Mouse (Mus musculus) layer of hippocampus, adult 11-12 months (tissue): ENCODE data around the gene Tmf1.

Experiments
- DNase-seq: peaks from one replicate; pipeline ENCODE4 v3.0.0; 2022; ENCODE audit warnings: low spot score

The Tmf1 gene

DNA sequence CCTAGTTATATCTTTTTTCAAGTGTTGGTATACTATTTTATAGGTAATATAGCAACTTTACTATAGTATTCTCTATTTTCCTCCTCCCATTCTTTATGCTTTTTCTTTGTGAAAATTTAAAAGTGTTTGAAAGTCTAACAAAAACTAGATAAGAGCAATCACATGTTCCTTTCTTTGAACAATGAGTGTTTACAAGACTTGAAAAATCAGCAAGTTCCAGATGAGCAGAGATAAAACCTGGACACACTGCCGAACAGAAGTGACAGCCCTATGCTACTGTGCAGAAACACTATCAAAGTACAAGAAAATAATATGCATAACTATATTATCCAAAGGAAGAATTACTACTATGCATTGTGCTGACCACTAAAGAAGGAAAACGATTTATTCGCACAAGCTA, 23.6 kb upstream of the Tmf1 start:
- DNase-seq, result no peak

DNA sequence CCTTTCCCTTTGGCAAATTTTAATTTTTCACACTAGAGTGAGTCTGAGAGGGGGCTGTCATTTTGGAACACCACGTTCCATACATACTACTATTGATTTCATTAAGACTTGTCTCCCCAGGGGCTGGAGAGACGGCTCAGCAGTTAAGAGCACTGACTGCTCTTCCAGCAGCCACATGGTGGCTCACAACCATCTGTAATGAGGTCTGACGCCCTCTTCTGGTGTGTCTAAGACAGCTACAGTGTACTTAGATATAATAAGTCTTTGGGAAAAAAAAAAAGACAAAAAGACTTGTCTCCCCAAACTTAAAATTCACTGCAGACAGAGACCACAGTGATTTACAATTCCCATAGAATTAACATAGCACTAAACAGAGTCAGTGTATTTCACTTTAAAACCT, 21.5 kb upstream of the Tmf1 start:
- no peak for DNase-seq

DNA sequence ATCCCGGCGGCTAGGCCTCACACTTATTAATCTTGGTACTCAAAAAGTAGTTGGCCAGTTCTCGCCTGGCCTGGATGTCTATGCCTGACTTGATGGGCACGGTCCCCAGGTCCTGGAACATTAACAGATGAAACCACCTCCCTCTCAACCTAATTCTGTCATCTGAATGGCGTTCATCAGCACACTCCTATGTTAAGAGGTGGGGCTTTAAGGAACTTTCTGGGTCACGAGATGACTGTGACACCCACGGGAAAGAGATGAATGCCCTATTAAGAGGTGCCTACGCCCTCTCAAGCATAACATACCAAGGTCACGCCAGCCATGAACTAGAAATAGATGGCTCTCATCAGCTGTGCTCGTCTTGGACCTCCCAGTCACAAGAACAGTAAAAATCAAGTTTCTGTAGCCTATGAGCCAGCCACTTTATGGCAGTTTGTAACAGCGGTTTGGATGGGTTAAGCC, 476 bp upstream of the Tmf1 start:
- DNase-seq, result no peak

DNA sequence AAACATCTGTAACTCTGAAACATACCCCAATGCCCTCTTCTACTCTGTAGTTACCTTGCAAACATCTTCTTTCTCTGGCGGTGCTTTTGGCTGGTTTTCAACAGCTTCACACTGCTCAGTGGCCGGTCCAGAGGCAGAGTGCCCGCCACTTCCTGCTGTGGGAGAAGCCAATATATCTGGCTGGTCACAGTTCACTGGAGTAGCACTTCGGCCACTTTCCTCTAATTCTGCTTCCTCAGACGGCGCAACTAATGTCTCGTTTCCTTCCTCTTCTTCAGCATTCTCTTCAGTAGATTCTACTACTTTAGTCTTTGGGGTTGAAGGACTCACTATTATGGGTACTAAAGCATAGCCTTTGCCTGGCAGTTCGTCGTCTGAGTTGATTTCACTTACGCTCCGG, 3.2 kb downstream of the Tmf1 start:
- DNase-seq, result no peak

DNA sequence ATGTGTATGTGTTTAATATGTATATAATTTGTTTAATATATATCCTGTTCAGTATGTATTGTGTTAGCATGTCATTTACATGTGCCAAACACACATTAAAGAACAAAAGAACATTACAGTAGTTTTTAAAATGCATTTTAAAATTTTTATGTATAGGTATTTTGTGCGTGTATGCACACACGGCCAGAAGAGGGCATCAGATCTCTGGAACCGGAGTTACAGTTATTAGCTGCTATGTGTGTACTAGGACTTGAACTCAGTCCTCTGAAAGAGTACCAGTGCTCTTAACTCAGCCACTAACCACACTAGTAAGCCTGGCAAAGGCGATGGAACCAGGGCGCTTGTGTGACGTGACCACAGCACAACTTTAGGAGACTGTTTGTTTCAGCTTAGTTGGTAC, 28.8 kb downstream of the Tmf1 start:
- DNase-seq, result no peak

DNA sequence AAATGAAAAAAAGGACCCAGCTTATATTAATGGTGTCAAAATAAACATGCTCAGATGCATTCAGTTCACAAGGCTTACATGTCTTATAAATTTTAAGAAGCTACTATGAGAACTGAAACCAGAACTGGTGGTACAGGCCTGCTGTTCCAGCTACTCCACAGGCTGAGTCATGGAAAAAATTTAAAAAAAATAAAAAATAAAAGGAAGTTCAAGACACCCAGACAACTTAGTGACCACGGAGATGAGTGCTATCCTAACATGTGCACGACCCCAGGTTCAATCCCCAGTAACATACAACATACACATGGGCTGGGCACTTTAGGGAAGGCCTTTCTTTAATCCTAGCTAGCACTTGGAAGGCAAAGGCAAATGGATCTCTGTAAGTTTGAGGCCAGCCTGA, 29.2 kb downstream of the Tmf1 start:
- no peak for DNase-seq

DNA sequence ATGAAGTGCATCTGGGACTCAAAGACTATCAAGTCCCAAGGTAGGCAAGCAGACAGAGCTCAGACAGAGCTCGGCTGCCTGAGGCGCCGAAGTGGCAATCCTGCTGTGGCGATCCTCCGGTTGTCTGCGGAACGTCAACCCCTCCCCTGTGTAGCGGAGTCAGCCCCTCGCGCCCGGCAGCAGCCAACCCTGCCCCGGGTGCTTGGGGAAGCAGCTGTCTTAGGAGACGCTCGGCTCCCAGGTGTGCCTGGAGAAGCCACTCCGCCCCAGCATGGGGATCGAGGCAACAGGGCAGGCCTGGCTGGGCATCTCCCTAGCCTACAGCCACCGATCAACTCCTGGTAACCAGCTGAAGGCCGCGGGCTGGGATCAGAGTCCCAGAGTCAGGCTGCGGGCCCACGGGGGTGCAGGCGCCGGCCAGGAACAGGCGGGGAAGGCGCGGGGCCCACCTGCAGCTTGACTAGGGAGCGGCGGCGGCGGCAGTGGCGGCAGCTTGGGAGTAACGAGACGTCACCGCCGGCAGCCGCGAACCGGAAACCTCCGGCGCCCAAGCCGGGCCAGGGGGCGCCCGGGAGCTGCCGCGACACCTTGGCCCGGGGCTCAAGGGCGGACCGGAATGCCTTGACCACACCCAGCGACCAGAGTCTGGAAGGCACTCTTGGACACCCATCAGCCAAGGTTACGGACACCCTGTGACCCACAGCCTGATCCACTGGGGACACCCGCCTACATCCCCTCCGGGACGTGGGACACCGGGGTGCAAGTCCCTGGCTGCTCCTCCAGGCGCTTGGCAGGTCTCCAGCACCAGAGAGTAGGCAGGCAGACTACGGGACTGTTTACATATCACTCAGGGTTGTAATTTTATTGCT, 30.3 kb downstream of the Tmf1 start, which contains the start of gene Eogt:
Gene Eogt, minus strand, starts transcription at position 800 of the 869 bp plus-strand sequence.
- DNase-seq, result peak; percentile 65

DNA sequence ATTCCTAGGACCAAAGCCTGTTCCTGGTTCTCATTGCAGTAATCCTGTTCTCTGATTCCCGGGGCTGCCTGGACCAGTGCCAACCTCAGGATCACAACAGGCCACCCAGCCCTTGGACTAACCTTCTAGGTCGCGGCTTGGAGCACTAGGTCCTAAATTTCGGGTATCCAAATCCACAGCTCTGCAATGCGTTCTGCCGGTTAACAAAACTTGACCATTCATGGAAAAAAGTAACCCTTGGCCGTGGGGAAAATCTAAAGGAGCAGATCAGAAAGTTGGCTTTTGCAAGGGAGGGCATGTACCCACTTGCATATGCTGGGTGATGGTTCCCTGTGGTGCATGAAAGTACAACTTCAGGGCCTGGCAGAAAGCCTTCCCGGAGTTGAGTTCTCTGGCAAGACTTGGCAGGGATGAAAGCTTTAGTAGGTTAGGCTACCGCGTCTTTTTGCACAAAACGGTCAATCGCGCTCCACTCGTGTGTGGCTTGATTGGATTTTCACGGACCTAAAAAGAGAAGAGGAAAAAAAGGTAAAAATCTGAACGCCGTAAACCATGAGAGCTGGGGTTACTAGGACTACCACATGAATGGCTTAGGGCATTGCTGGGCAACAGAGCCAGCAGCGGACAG, 31.1 kb downstream of the Tmf1 start:
- DNase-seq, result peak; percentile 30

DNA sequence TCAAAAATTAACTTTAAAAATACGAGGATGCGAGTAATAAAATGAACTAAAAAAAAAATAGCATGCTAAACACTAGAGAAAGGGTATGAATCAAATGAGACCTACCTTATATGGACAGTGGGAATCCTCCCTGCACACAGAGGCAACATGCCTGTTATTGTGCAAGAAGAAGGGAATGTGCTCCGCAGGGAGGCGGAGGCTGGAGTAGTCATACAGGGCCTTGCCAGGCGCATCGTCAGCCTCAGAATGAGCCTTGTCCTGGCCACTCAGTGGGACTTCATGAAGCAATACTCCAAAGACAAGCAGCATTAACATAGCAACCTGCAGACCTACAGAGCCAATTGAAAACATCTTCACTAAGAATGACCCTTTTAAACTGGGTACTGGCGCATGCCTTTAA, 33.8 kb downstream of the Tmf1 start:
- DNase-seq, result no peak

DNA sequence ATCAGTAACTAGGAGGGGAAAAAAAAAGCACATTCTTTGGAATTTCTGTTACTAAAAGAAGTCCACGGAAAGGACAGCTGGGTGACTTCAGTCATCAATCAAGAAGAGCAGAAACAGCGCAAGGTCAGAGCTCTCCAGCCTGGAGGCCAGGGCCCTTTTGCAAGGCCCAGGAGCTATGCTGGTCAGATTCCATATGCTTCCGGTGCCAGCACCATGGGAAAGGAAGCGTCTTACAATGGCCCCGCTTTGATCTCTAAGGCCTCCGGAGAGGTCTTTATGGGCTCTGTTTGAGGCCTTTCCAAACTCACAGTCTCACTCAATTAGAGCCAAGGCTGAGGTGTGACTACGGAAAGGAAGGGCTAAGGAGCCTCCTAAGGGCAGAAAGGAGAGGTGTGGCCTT, 34.6 kb downstream of the Tmf1 start:
- DNase-seq, result no peak

DNA sequence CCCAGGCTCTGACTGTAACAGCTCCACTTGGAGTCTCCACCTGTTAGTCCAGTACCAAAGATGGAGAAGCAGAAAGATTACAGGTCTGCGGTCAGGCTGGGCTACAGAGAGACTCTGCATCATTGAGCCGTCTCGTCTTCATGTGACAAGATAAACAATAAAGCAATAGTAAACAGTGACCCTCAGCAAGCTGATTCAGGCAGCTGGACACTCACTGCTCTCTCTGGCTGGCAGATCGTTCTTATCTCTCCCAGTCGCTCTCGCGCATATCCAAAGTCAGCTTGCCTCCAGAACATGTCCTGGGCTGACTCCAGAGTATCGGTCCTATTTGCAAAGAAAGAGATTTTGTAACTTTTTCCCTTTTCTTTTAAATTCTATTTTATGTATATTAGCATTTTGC, 36.3 kb downstream of the Tmf1 start:
- no peak for DNase-seq

DNA sequence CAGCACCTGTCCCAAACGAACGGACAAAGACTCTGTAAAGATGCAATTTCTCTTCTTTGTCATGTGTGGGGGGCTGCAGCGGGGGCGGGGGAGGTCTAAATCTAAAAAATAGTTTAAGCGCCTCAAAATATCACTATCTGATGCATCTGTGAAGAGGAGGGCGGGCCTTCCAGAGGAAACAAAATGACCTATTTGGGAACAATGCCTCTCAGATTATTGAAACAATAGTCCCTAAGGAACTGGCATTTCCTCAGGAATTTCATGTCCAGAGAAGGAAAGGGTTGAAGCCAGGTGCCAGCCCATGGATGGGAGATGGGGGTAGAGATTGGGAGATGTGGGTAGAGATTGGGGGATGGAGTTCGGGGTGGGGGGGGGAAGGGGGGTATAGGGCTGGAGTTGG, 37.1 kb downstream of the Tmf1 start:
- DNase-seq, result no peak

DNA sequence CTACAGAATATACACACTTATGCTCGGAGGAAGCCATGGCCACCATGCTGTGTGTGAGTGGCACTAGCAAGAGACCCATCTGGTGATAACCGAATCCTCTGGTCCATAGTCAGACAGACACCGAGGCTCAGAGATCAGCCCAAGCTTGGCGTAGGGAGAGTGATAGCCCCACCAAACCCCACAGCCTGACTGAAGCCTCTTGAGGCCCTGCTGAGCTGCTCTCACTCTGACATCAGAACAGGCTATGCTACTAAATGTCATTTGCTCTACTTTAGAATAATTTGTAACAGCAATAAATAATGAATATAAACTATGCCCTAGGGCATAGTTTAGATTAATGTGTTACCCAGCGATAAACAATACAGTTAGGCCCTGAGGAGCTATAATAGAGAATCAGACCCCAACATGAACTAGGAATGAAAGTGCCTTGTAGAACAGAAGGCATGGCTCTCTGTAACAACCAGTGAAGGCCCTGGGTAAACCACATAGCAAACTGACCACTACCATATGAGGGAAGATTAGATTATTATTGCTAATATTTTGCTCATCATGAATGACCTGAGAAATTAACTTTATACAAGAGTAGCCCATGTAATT, 46.1 kb downstream of the Tmf1 start:
- DNase-seq, result no peak

DNA sequence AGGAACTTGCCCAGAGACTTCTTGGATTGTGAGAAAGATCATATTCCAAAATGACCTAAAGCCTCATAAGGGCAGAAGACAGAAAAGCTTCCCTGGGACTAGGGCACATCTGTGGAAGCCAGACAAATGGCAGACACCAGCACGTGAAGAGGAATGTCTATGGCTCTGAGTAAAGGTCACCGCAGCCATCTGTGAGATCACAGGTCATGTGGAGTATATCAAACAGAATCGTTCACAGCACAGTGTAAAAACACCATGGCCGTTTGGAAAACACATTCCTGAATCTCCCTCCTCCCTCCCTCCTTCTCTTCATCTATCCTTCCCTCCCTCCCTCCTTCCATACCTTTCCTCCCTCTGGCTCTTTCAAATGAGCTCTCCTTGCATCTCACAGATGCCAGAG, 47.1 kb downstream of the Tmf1 start:
- no peak for DNase-seq

DNA sequence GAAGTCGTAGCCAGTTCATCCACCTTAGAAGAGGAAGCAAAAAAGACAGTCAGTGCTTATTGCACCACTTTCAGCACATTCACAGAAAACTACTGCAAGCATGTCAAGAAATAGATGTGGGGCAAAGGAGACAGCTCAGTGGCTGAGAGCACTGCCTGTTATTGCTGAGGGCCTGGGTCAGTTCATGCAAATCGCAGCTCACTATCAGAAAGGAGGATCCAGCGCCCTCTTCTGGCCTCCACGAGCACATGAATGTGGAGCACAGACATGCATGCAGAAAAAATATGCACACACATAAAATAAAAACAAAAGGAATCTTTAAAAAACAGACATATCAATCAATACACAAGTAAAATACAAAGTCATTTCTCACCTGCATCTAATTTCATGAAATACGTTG, 47.9 kb downstream of the Tmf1 start:
- no peak for DNase-seq

DNA sequence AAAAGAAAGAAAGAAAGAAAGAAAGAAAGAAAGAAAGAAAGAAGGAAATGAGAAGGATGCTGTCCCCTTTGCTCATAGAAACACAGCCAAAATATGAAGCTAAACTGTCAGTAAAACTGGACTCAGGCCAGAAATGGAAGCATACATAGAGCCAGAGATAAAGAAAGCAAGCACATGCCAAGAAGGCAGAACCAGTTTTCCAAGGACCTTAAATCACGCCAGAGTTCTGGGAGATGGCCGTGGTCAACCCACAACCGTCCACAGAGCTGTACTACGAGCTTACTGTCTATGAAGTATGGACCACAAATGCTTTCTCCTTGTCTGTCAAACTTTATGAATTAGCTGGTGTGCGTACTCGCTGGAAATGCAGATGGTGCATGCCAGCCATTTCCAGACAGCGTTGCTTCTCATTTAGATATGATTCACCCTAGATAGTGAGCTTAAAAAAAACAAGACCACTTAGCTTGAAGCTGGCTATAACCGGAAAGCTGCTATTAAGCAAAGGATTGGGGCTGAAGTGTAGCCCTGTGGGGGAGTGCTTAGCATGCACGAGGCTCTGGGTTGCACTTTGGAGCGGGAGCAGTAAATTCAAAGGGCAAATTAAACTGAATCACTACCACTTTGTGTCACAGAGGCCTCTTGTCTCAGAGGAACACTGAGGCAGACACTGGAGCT, 54.4 kb downstream of the Tmf1 start:
- no peak for DNase-seq

DNA sequence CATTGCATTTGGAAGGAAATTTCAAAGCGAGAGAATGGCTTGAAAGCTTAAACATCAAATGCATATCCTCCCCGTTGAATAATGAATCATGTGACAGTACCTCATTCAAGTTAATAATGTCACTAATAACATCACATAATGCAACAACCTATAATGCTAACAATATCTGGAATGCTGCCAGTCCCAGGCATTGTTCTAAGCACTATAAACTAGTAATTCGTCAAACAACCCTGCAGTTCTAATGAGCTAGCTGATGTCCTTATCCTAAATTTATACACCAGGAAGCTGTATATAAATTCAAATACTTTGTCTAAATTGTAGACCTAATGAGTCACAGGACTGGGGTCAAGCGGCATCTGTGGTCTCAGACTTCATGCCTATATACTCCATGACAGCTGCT, 58.0 kb downstream of the Tmf1 start:
- DNase-seq, result no peak

DNA sequence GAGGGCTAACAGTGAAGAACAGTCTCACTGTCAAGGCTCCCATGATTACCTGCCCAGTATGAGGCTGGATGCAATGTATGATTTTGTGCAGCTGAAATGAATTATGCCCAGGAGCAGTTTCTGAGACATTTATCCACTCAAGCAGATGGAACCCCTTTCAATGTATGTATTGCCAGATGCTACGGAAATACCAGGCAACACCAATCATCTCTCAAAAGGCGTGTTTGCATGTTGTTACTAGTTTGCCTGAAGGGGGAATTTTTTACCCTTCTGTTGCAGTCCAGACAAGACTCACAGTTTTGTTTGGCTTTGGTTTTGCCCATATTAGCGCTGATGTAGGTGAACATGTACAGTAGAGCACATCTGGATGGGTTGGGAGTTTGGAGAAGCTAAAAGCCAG, 60.6 kb downstream of the Tmf1 start:
- DNase-seq, result no peak

DNA sequence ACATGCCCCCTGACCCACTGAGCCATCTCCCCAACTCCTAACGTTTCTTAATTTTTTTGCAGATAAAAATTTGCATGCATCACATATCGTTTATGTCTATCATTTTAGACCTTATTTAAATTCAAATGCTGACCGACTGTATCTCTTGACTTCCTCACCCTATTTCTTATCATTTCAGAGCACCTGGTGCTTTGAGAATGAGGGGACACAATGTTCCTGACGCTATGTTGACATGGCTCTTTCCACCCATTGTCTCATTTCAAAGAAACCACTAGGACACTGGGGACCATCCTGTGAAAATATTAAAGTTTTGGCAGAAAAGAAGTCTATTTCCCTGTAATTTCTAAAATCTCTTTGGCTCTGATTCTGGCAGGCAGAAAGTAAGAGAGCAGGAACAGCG, 62.0 kb downstream of the Tmf1 start:
- no peak for DNase-seq

DNA sequence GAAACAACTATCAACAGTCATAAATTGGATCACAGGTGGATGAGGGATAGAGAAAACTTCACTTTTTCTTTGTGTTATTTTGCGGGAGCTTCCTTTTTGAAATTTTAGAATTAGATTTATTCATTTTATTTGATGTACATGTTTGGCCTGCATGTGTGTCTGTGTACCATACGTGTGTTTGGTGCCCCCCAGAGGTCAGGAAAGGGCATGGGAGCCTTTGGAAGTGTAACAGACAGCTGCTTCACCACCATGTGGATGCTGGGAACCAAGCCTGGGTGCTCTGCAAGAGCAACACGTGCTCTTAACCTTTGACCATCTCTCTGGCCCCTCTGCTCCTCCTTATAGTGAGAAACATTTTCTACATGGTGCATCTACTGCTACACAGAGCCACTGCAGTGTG, 64.1 kb downstream of the Tmf1 start:
- DNase-seq, result no peak

DNA sequence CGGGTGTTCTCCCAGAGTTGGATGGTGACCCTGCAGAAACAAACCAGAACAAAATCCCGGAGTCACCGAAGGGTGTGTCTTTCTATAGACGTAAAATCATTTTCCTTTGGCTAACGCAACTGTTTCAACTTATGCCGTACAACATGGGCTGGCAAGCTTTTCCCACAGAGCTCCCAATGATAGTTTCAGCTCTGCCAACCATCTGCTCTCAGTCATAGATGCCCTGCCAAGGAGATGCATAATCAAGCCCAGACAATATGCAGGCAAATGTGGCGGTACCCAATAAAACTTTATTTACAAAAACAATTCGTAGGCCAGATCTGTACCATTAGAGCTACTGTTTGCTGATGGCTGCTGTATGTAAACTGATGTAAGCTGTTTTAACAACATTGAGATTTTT, 66.7 kb downstream of the Tmf1 start:
- peak; percentile 35 for DNase-seq

DNA sequence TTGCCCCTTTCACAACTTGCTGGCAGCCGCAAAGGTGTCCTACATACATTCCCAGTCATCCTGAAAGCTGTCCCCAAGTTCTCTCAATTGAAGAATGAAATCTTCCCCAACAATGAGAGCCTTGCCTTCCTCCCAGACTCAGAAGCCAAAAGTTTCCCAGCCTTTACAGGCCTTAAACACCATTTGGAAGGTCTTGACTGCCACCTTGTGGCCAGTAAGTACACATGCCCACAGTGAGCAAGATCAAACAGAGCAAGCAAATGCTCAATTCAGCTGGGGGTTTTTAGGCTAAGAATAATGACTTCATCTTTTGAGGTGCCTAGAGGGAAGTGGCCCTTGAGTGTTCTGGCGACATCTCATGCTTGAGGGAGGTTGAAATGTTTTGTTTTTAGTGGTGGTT, 72.1 kb downstream of the Tmf1 start:
- DNase-seq, result peak; percentile 43

DNA sequence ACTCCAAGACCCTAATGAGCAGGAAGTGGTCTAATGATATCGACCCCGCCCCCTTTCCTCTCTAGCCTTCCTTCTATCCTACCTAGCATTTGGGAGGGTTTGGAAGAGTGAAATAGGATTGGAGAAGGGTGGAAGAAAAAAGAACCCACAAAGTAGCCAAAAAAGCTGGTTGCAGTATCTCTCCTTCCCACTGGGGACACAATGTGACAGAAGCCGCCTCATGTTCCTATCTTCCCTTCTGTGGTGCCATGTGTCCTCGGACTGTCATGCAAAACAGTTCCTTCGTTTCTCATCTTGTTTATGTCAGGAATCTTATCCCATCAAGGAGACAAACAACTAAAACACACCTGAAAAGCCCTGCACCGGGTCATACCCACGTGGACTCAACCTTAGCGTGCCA, 72.8 kb downstream of the Tmf1 start:
- no peak for DNase-seq
